Mouse (Mus musculus): Measurements from ENCODE around the gene Ccdc73.

DNA sequence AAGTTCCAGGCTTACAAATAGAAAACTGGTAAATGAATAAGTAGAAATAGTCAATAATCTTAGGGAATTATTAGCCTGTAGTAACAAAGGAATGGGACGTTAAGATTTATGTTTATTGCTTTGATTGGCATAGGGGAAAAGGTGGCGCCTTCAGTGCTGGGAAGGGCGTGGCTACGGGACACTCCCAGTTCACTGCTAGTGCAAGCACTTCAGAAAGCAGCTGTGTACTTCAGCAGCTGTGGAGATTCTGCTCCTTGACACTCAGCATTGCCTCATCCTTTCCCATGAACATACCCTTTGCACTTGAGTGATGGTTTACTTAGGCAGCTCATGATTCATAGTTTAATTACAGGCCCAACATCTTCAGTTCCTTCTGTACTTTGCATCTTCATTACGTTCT, 8.5 kb upstream of the Ccdc73 start:
- TF ChIP-seq CTCF (IDR thresholded peaks at IDR 0.05; ENCODE audit: low read depth) (no peak), EP300 (IDR thresholded peaks at IDR 0.05; ENCODE audit: low read depth) (no peak)

All from heart, postnatal 0 days (tissue).